Mouse (Mus musculus) olfactory bulb, adult 2 months (tissue): ENCODE data around the gene Rdh7.

ENCODE experiments used
- CTCF ChIP-seq: fragments of 200-500 bp; IDR thresholded peaks from 2 replicates; pipeline ENCODE4 v1.5.1; 2012; ENCODE audit warnings: low read depth, mild to moderate bottlenecking, low read length, moderate library complexity; ENCODE audit not compliant: insufficient read depth
- POLR2A ChIP-seq: fragments of 200-500 bp; IDR thresholded peaks from 2 replicates; pipeline ENCODE4 v1.6.1; 2012; ENCODE audit warnings: mild to moderate bottlenecking, low read depth, low read length, moderate library complexity; ENCODE audit not compliant: insufficient read depth

DNA sequence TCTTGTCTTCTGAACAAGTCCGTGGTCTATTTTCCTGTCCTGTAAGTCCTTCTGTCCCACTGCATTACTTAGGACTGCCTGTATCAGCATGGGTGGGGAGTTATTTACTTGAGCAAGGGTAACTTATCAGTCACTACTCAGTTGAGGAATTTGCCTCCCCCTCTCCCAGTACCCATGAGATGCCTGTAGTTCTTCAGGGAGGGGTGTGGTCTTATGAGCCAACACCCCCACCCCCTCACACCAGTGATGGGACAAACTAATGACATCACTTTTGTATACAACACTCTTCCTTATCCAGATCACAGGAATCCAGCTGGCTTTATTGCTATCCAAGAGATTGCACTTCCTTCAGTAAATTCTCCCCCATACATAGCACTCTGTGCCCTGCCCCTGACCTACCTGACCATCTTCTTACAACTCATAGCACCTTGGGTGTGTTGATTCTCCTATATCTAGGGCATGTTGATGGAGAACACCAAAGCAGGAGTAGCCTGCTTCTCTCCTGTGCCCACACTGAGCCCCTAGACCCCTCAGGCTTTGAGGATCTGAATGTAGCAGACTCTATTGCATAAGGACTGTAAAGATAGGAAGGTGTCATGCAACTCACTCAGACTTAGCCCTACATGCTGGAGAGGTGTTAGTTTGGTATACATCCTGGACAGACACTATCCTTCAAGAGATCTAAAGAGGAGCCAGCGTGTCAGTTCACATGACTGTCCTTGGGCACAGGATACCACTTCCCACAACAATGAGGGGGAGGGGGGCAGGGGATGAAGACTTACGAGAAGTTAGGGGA, 10.2 kb downstream of the Rdh7 start:
- TF ChIP-seq CTCF (no peak), POLR2A (no peak)
